Mouse (Mus musculus) lung, postnatal 36 days (tissue): ENCODE results near the gene Tnfrsf14.

Experiments
- DNase-seq: peaks from one replicate; pipeline ENCODE4 v3.0.0; 2022; ENCODE audit warnings: mixed read lengths

Gene Tnfrsf14

DNA sequence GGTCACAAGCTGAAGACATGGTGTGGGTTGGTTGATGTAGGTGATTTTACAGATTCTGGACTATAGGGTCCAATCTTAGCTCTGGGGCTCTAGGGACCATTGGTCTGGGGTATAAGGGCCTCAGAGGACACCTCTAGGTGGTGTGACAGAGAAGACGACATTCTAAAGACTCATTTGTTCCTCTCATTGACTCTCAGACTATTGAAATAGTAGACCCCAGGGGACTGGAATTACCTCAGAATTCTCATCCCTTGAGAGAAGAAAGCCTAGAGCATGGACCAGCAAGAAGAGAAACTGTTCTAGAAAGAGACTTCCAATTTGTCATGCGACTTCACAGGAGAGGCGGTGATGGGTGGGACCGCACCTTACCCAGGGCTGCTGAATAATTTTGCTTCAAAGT lies 14.1 kb downstream of the Tnfrsf14 start:
- DNase-seq = no peak

DNA sequence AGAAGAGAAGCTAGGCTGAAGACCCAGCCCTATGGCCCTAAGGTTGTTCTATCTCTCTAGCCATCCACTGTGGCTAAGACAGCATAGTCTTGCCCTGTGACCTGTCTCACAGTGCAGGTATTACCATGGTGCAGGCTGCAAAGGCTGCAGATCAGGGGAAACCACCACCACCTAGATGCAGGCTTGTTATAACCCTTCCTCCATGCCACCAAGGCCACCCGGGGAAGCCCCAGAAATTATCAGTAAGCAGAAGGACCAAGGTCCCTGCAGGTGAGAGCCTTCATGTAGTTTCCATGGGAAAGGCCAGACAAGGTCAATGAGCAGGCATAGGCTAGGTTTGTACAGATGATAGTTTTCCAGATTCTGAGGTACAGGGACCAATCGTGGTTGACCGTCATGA lies 14.5 kb downstream of the Tnfrsf14 start:
- DNase-seq = no peak

DNA sequence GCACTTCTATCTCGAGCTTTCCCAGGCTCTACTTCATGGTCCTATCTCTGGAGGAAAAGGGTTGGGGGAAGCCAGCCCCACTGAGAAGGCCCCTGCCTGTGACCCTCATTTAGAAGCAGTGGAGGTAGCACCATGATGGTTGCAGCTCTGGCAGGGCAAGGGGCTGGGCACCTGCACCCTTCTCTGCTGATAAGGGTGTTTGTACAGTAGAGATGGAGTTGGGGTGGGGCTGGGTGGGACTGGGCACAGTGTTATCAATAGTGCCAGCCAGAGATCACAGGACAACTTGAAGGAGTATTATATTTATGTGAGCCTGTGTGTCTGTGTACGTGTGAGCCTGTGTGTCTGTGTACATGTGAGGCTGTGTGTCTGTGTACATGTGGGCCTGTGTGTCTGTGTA lies 16.7 kb downstream of the Tnfrsf14 start:
- no peak for DNase-seq

DNA sequence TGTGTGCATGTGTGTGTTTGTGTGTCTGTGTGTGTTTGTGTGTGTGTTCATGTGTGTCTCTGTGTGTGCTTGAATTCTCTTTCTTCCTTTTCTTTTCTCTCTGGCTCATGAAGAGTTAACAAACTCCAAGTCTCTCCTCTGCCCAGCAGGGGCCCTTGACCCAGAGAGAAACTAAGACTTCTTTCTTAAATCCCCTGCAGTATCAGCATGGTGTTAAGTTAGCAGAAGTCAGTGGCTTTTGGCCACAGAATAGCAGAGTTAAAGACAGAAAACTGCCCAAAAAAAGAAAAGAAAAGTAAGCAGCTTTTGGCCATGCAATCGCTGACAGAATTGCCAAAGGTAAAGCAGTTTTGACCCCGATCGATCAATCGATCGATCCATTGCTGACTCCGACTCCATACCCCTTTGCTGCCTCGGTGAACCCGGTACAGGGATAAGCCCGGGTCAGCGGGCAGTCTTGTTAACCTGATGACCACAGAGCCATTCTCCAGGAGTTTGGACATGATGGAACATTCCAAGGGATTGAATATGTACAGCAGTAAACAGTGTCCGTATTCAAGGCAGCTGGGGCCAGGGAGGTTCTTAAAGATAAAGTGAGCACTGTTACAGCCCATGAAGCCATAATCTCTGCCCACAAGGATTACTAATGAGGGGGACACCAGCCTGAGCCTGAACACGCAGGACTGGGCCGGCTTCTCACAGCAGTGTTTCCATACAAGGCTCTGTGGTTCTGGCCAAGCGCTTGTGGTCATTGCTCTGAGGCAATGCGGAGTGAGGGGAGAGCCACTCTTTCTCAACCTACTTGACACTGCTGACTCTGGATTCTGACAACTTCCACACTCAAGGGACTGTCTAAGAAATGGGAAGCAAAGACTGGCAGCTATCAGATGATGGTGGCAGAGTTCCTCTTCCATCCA lies 17.5 kb downstream of the Tnfrsf14 start:
- DNase-seq = peak; percentile 66

DNA sequence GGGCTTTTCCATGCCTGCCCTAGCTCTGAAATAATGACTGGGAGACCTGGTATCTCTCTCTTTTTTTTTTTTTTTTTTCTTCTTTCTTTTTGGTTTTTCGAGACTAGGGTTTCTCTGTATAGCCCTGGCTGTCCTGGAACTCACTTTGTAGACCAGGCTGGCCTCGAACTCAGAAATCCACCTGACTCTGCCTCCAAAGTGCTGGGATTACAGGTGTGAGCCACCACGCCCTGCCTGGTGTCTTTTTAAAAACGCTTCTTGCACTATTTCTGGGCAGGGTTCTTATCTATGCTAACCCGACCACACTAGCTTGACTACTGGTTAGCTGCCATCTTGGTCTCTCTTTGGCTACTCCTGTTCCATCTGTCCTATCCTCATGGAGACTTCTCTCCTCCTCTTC lies 19.9 kb downstream of the Tnfrsf14 start:
- DNase-seq = no peak

DNA sequence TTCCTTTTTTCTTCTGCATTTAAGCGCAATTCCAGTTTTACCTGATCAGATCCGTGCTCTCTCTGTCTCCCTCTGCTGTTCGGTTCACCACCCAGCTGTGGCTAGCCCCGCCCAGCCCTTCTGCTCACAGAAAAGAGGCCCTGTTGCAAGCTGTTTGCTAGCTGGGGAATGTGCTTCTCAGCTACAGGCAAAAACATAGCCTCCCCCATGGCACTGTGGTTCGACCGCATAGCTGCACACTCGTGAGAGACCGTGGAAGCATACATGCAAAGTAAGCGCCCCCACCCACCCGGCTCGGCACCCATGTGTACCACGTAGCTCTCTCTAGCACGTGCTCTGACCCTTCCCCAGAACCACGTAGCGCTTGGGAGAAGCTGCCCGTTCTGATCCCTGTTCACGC lies 20.5 kb downstream of the Tnfrsf14 start:
- DNase-seq = peak; percentile 91

DNA sequence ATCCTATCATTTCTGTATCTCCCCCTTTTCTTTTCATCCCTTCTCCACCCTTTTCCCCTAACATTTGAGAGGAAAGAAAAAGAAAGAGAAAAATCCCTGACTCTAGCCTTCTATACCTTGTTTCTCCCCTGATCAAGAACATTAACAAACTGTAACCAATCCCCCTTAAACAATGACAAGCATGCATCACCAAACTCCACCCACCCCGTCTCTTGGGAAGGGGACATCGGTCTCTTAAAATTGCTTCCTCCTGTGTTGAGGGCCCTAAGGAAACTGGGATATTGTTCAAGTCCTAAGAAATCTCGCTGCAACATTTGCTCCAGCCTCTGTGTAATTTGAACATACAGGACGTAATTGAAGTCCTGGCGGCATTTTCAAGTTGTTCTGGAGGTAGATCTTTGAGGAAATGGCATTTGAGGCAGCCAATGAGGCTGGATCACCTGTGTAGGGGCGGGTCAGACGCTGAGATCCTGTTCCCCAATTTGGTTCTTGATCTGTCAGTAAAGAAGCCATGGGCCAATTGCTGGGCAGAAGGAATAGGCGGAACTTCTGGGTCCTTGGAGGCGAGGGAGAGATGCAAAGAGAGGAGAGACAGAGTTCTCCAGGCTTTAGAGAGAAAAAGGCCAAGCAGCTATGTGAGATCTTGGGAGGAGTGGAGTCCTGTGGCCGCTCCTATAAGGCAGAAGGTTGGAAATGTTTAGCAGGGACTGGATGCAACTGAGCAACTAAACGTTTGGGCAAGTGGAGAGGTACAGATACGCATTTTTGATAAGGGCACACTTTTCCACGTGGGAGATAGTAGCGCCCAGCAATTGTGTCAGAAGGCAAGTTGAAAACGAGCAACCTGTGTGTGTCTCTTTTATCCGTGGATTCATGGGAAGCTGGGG lies 23.9 kb downstream of the Tnfrsf14 start:
- peak; percentile 94 for DNase-seq

DNA sequence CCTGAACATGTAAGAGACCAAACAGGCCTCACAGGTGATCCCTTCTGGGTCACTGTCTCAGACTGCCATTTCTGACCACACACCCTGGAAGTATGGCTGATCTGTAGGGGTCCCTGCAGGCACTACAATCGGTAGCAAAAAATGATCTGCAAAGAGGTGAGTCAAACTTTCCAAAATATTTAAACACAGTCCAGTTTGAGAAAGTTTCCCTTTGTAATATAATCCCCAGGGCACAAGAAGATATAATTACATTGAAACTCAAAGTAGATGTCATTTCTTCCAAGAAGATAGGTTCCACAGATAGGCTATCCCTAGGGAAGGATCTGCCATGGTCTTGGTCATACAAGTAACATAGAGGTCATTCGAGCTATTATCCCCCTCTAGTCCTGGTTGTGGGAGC lies 26.0 kb downstream of the Tnfrsf14 start:
- no peak for DNase-seq

DNA sequence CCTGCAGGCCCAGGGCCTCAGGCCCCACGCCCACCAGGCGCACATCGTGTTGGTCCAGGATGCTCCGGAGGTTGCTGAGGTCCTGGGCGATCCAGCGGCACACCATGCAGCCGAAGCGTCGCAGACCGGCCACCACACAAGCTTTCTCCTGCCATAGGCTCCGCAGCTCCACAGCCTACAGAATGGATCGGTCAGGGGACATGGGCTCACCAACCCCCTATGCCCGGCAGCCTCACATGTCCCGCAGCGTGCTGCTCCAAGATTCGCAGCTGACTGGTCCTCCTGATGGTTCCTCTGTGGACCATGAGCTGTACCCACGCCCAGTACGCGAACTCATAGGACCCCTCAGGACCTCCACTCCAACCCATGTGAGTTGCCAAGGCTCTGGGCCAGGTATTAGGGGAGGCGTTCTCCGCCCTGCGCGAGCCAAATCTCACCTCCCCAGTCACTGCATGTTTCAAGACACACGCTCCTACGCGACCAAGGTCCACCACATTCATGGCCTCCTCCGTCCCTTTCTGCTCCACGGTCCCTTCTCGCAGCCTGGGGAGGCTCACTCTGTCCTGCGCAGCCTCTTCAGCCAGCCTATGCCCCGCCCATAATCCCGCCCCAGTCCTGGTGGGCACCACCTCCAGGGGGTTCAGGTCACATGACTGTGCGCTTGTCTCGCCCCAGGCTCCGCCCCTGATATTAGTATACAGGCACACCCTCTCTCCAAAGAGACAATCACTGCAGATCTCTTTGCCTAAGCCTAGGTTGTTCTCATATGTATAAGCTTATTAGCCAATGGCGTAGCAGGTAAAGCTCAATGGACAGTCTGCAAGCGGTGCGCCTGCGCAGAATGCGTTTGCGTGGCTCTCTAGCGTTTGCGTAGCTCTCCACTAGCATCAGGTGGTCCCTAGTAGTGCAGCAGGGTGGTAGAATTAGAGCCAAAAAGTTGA lies 29.6 kb downstream of the Tnfrsf14 start, which contains the start of gene Fam213b:
Gene Fam213b, minus strand, starts transcription at position 630 of the 941 bp plus-strand sequence.
- DNase-seq = peak; percentile 91

DNA sequence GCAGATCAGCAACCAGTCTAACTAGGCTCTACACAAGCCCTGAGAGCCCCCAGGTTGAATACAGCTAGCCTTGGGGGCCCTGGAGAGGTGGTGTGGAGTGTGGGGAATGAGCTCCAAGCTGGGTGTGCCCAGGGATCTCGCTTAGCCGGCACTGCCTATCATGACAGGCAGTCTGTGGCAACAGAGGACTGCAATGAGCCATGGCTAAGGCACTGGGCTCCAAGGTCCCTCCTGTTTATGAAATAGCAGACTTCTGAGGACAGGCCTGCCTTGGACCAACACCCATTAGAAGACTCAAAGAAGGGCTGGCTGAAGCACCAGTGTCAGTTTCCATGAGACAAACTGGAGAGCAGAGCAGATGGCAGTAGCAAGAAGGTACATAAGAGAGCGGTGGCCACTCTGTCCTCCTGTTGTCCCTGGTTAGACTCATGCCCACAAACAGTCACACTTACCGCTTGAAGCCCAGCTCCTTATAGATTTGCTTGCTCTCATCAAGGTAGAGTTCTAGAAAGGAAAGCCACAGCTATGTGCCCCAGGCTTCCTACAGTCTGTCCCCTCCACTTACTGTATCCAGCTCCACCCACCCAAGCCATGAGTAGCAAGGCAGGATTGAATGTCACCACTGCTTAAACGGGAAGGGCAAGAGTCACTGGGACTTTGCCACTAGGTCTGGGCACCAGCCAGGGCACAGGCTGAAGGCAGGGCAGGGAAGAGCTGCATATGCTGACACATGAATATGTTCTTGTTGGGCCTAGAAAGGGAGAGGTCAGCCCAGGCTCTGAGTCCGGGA lies 30.5 kb downstream of the Tnfrsf14 start:
- DNase-seq = no peak

DNA sequence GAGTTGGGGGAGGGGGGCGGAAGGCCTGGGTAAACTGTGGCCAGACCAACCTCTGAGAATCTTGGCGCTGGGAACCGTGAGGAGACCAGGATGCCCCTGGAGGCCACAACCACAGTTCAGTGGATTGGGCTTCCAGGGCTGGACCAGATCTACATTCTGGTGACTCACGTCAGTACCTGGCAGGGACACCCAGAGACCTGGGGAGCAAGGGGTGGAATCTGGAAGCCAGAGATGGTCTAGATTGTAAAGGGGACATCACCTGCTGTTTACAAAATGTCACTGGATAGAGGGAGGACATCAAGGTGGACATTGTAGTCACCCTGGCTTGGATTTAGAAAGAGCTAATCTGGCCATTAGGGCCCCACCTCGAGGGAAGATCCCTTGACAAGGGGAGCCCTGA lies 32.8 kb downstream of the Tnfrsf14 start:
- DNase-seq = no peak

DNA sequence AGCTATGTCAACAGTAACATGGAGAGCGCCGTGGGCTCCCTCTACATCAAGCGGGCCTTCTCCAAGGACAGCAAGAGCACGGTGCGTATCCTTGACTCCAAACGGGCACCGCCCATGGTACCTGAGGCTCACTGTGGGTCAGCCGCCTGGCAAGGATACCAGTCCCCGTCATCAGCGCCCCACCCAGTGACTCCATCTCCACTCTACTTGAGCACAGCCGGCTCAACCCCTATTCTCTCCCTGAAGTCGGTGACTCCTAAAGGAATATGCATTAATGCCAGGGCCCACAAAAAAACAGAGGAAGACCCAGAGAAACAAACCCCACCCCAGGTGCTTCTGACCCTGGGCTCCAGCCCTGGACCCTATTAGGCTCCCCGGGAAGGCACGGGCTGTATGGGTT lies 37.5 kb downstream of the Tnfrsf14 start:
- DNase-seq = peak; percentile 17

DNA sequence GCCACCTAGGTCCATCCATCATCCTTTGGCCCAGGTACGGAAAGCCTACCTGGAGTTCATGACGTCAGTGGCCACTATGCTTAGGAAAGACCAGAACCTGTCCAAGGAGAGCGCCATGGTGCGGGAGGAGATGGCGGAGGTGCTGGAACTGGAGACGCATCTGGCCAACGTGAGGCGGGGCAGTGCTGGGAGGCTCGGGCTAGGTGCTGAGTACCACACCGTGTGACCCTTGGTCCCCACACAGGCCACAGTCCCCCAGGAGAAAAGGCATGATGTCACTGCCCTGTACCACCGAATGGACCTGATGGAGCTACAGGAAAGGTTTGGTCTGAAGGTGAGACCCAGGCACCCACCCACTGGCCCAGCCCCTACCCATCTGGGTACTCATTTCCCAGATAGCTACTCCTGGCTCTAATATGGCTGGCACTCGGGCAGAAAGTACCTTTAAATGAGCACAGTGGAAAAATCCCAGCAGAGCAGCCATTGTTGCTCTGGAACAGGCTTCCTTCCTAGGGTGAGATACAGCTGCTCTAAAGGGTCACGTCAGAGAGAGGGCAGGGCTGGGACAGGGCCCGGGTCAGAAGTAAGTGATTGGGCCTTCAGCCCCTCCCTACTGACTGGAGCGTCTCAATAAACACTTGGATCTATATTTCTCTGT lies 40.6 kb downstream of the Tnfrsf14 start:
- DNase-seq = no peak

DNA sequence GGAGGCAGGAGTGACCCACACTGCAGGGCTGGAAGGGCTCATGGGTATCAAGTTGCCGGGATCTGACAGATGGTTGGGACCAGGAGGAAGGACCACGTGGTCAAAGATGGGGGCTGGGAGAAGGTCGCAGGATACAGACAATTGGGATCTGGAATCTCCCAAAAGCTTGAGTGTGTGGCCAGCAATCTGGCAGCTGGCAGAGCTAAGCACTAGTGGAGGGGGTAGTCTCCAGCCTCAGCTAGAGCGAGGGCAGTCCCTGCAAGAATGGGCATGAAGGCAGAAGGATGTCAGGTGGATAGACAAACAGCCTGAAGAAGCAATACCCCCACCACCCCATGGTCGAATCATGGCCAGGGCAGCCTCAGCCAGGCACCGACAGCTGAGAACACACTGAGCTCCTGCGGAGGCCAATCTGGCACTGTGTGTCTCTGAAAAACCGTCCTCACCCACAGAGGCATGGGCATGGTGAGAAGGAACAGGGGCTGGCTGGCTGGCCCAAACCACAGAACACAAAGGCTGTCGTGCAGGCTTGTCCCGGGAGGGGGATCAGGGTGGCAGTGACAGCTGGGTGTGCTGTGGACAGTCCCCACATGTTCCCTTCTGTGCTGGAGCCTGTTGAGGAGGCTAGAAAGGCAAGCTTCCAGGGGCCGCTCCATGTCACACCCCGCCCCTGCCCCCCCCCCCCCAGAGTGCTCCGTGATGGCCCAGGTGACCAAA lies 41.3 kb downstream of the Tnfrsf14 start:
- no peak for DNase-seq

DNA sequence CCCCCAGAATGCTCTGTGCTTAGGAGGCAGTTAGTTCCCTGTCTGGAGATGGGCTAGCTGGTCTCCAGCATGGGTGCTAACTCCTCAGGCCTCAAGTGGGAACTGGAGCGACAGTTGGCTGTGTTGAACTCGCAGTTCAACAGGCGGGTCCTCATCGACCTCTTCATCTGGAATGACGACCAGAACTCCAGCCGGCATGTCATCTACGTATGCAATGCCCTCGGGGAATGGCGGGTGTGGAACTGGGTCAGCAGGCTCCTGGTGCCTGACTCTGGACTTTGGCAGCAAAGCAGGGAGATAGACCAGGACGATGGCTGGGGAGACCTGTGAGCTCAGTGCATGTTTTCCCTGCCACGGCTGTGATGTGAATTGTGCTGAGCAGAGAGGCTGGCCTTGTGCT lies 42.9 kb downstream of the Tnfrsf14 start:
- no peak for DNase-seq

DNA sequence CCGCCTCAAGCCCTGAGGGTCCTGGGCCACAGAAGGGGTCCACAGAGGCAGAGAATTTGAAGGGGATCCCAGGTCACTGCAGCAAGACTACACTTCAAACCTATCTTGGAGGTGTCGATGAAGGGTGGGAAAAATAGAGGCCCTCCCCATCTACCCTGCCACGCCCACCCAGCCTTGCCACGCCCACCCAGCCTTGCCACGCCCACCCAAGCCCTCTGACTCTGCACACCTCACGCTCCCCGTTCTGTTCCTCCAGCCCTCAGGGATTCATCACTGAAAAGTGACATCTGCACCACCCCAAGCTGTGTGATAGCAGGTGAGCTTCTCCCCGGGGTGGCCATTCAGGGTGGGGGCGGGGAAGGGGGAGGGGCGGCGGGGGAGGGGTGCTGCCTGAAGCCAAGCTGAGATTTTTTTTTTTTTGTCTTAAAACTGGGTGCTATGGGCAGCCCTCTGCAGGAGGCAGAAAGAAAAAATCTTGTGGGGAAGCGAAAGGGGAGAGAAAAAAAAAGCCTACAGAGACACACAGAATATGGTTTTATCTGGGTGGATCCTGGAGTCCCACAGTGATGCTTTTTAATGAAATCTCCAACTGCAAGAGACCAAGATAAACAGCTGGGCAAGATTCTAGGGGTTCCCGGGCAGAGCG lies 46.2 kb downstream of the Tnfrsf14 start:
- DNase-seq = no peak

DNA sequence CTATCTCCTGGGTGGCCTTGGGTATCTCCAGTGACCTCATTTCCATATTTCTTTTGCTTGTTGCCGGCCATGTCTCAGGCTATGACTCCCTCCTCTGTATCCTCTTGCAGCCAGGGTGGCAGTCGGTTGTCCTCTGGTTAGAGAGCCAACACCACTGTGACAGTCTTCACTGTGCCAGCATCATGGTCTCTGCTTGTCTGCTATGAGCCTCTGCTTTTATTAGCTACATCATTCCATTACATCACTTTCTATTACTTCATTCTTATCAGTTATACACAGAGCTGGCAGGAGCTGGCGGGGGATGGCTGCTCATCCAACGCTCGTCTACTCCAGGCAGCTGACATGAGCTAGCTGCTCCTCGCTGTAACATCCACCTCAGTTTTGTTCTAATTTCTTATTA lies 47.6 kb downstream of the Tnfrsf14 start:
- DNase-seq = no peak

DNA sequence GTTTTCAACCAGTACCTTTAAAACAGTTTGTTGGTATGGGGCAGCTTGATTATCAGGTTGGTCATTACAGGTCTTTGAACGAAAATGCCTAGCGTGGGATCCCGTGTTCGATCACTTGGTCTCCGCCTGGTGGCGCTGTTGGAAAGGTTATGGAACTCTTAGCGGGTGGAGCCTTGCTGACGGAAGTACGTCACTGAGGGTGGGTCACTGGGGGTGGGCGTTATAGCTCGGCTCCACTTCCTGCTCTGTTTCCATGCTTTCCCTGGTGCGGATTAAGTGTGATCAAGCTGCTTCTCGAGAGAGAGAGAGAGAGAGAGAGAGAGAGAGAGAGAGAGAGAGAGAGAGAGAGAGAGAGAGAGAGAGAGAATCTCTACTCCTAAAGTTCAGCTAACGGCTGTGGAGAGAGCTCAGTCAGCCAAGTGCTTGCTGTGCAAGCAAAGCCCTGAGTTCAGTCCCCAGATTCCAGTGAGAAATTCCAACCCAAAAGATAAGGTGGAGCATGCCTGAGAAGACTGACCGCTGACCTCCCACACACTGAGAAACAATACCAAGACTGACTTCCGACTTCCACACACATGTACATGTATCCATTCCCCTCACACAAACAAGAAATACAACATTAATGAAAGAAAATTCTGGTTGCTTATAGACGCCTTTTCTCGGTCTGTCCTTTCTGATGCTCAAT lies 50.4 kb downstream of the Tnfrsf14 start:
- peak; percentile 93 for DNase-seq

DNA sequence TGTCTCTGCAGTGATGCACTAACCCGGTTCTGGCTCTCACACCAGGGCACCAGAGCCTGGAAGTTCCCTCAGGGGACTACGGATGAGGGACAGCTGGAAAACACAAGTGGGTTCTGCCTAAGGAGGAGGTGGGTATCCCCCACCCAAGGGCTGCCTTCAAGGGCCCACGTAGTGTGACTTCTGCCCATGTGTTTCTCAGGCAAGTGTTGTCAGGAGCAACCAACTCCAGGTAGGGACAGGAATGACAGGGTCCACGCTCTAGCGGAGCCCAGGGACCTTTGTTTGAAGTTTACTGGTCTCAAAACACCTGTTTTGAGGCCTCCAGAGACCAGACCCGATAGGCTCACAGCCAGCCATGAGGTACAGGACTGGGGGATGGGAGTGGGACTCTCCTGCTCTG lies 55.2 kb downstream of the Tnfrsf14 start:
- no peak for DNase-seq
